Mouse (Mus musculus): ENCODE data around the gene Gm21988. TPM values are rescaled to one million over a fixed set of nuclear protein-coding genes. Genes with fewer than 3 reads are reported as not detected.

Gm21988 gene
- polyA plus RNA-seq, 1 experiment, result 5.1 TPM

DNA sequence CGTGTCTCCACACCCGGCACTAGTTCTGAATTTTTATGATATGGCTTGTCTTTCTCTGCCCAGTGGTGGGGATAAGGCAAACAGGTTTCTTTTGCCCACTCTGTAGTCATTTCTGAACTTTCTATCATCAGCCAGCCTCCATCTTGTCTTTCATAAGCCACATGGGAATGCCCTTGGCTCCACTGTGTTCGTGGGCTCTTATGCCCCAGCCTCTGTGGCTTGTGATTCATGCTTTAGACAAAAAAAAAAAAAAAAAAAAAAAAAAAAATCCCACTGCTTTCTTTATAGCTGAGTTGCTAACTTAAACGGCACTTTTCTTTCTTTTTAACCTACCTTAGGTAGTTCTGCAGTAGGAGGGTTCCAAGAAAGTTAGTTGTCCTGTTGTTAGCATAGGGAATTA, 47.5 kb downstream of the Gm21988 start:
- Histone ChIP-seq H3K4me3 (ENCODE audit: extremely low read depth, insufficient read depth, insufficient read length) (no peak overlapping the region), H3K4me1 (ENCODE audit: control insufficient read depth, insufficient read depth, insufficient read length) (no peaks in the 10 kb centered on the region; the same call in 1 of the 2 replicates), H3K36me3 (ENCODE audit: control insufficient read depth, insufficient read depth, low read length) (no peaks in the 10 kb centered on the region), H3K27ac (ENCODE audit: insufficient read depth, low read length) (no peak overlapping the region), H3K27me3 (ENCODE audit: control insufficient read depth, insufficient read depth, low read length) (no peaks in the 10 kb centered on the region)
- 72% methylated on average over 4 of the region's 4 CpGs for WGBS
- TF ChIP-seq CTCF (IDR thresholded peaks at IDR 0.05; ENCODE audit: extremely low read depth, insufficient read depth, insufficient read length, insufficient replicate concordance) (no peak), POLR2A (IDR thresholded peaks at IDR 0.05; ENCODE audit: low read depth, low read length) (no peak)
- DNase-seq (ENCODE audit: low read depth in 1 of 2, low spot score in 2 of 2), result no peak

GRCm38 (mm10) chr11:70191188-70191587, 48.4 kb downstream of the Gm21988 start:
- Histone ChIP-seq H3K36me3 (ENCODE audit: control insufficient read depth, insufficient read depth, low read length) (no peaks in the 10 kb centered on the region), H3K27me3 (ENCODE audit: control insufficient read depth, insufficient read depth, low read length) (no peaks in the 10 kb centered on the region), H3K27ac (ENCODE audit: insufficient read depth, low read length) (no peak overlapping the region), H3K4me3 (ENCODE audit: extremely low read depth, insufficient read depth, insufficient read length) (no peak overlapping the region), H3K4me1 (ENCODE audit: control insufficient read depth, insufficient read depth, insufficient read length) (no peaks in the 10 kb centered on the region; the same call in 1 of the 2 replicates)
- TF ChIP-seq POLR2A (IDR thresholded peaks at IDR 0.05; ENCODE audit: low read depth, low read length), result no peak
- TF ChIP-seq CTCF (IDR thresholded peaks at IDR 0.05; ENCODE audit: extremely low read depth, insufficient read depth, insufficient read length, insufficient replicate concordance), result no peak
- no peak for DNase-seq (ENCODE audit: low read depth in 1 of 2, low spot score in 2 of 2)
- WGBS, result 84% methylated on average over 6 of the region's 6 CpGs

- Histone ChIP-seq H3K36me3 (ENCODE audit: control insufficient read depth, insufficient read depth, low read length) (no peaks in the 10 kb centered on the region), H3K27ac (ENCODE audit: insufficient read depth, low read length) (no peak overlapping the region), H3K27me3 (ENCODE audit: control insufficient read depth, insufficient read depth, low read length) (no peaks in the 10 kb centered on the region), H3K4me3 (ENCODE audit: extremely low read depth, insufficient read depth, insufficient read length) (no peak overlapping the region), H3K4me1 (ENCODE audit: control insufficient read depth, insufficient read depth, insufficient read length) (no peaks in the 10 kb centered on the region; the same call in 1 of the 2 replicates)
- DNase-seq (ENCODE audit: low read depth in 1 of 2, low spot score in 2 of 2), result no peak
- no peak for TF ChIP-seq CTCF (IDR thresholded peaks at IDR 0.05; ENCODE audit: extremely low read depth, insufficient read depth, insufficient read length, insufficient replicate concordance)
- TF ChIP-seq POLR2A (IDR thresholded peaks at IDR 0.05; ENCODE audit: low read depth, low read length), result no peak
- 91% methylated on average over 28 of the region's 28 CpGs for WGBS
These were observed 50.1 kb downstream of the Gm21988 start for GRCm38 (mm10) chr11:70189319-70190134.

Other genes with a start within 250 kb of the Gm21988 start
- 235 and 251 TPM in 2 replicates for gene Gabarap, start 248.7 kb downstream of the Gm21988 start, polyA plus RNA-seq (2012; rRNA removed)
- 13.8 and 21.4 TPM in 2 replicates for gene Phf23, start 244.1 kb downstream of the Gm21988 start, polyA plus RNA-seq (2012; rRNA removed)
- gene Dvl2, start 239.2 kb downstream of the Gm21988 start, polyA plus RNA-seq (2012; rRNA removed), result 21.4 and 22.3 TPM in 2 replicates
- 29.5 and 37.0 TPM in 2 replicates for gene Acadvl, start 224.4 kb downstream of the Gm21988 start, polyA plus RNA-seq (2012; rRNA removed)
- gene Dlg4, start 222.9 kb downstream of the Gm21988 start, polyA plus RNA-seq (2012; rRNA removed), result 10.3 and 13.3 TPM in 2 replicates
- gene Asgr1, start 185.7 kb downstream of the Gm21988 start, polyA plus RNA-seq (2012; rRNA removed), result 0.09 TPM in 1 of 2 replicates, not detected in the other
- gene Asgr2, start 147.2 kb downstream of the Gm21988 start, polyA plus RNA-seq (2012; rRNA removed), result 0.45 and 0.51 TPM in 2 replicates
- 0.35 and 0.50 TPM in 2 replicates for gene Mgl2, start 109.5 kb downstream of the Gm21988 start, polyA plus RNA-seq (2012; rRNA removed)
- 2.8 and 4.1 TPM in 2 replicates for gene Clec10a, start 83.6 kb downstream of the Gm21988 start, polyA plus RNA-seq (2012; rRNA removed)
- gene Slc16a11, start 27.1 kb downstream of the Gm21988 start, polyA plus RNA-seq (2012; rRNA removed), result 0.32 and 0.40 TPM in 2 replicates
- gene Slc16a13, start 18.8 kb downstream of the Gm21988 start, polyA plus RNA-seq (2012; rRNA removed), result 5.3 and 5.6 TPM in 2 replicates
- gene Bcl6b, start 10.0 kb downstream of the Gm21988 start, polyA plus RNA-seq (2012; rRNA removed), result 3.7 and 5.6 TPM in 2 replicates
- gene 0610010K14Rik, start 1.9 kb downstream of the Gm21988 start, polyA plus RNA-seq (2012; rRNA removed), result 60.0 and 85.5 TPM in 2 replicates
- gene Rnasek, start within 50 bp of the Gm21988 start, polyA plus RNA-seq (2012; rRNA removed), result 83.7 and 101 TPM in 2 replicates
- 21.1 and 21.4 TPM in 2 replicates for gene Alox12, start 15.5 kb upstream of the Gm21988 start, polyA plus RNA-seq (2012; rRNA removed)
- 0.12 and 0.13 TPM in 2 replicates for gene Alox12e, start 82.8 kb upstream of the Gm21988 start, polyA plus RNA-seq (2012; rRNA removed)
- 2.5 and 4.1 TPM in 2 replicates for gene Alox15, start 112.2 kb upstream of the Gm21988 start, polyA plus RNA-seq (2012; rRNA removed)
- 15.5 and 17.9 TPM in 2 replicates for gene Pelp1, start 170.2 kb upstream of the Gm21988 start, polyA plus RNA-seq (2012; rRNA removed)
- gene Arrb2, start 192.8 kb upstream of the Gm21988 start, polyA plus RNA-seq (2012; rRNA removed), result 145 TPM in 2 replicates
- 24.6 and 29.2 TPM in 2 replicates for gene Med11, start 212.1 kb upstream of the Gm21988 start, polyA plus RNA-seq (2012; rRNA removed)
- gene Zmynd15, start 219.6 kb upstream of the Gm21988 start, polyA plus RNA-seq (2012; rRNA removed), result 10.5 and 10.6 TPM in 2 replicates
- gene Cxcl16, start 220.2 kb upstream of the Gm21988 start, polyA plus RNA-seq (2012; rRNA removed), result 28.8 TPM in 2 replicates

Data from spleen, adult 2 months (tissue).